Mouse (Mus musculus) limb, embryonic 12.5 days (tissue): Measurements from ENCODE around the gene Commd6. TPM values are rescaled to one million over a fixed set of nuclear protein-coding genes. Genes with fewer than 3 reads are reported as not detected.
"Not testable (repeated sequence)": the region's sequence is repeated elsewhere in the genome, so short reads cannot be mapped to it uniquely, and the experiment has no call there.

ENCODE experiments used
- ATAC-seq: fragments of 200-750 bp; cut with Nextera tagmentation; 2 replicates; pipeline ENCODE4 v1.8.0; 2017; ENCODE audit warnings: low read depth, moderate TSS enrichment; ENCODE audit not compliant: insufficient number of reproducible peaks, insufficient read depth, low FRiP score, low TSS enrichment
- H3K27ac ChIP-seq: fragments of 300-500 bp; sonication (generic); 2 replicates; pipeline ENCODE4 v1.5.1; 2016; ENCODE audit warnings: mild to moderate bottlenecking, moderate library complexity
- H3K27me3 ChIP-seq: fragments of 300-500 bp; sonication (generic); 2 replicates; pipeline ENCODE4 v1.6.1; 2016; ENCODE audit warnings: mild to moderate bottlenecking, moderate library complexity
- H3K36me3 ChIP-seq: fragments of 300-500 bp; sonication (generic); 2 replicates; pipeline ENCODE4 v1.6.1; 2016; ENCODE audit warnings: mild to moderate bottlenecking, moderate library complexity
- H3K4me1 ChIP-seq: fragments of 300-500 bp; sonication (generic); replicated peaks from 2 replicates; pipeline ENCODE4 v1.6.1; 2016
- H3K4me2 ChIP-seq: fragments of 300-500 bp; sonication (generic); 2 replicates; pipeline ENCODE4 v1.6.1; 2016; ENCODE audit warnings: mild to moderate bottlenecking, moderate library complexity
- H3K4me3 ChIP-seq: fragments of 300-500 bp; sonication (generic); replicated peaks from 2 replicates; pipeline ENCODE4 v1.5.1; 2016; ENCODE audit warnings: mild to moderate bottlenecking
- H3K9ac ChIP-seq: fragments of 300-500 bp; sonication (generic); replicated peaks from 2 replicates; pipeline ENCODE4 v1.6.1; 2016; ENCODE audit warnings: mild to moderate bottlenecking, moderate library complexity
- H3K9me3 ChIP-seq: fragments of 300-500 bp; sonication (generic); 2 replicates; pipeline ENCODE4 v1.6.1; 2016; ENCODE audit warnings: mild to moderate bottlenecking, moderate library complexity
- WGBS: fragments of 180-500 bp; shearing (Covaris S2); methylation state at CpG from one replicate; pipeline ENCODE4 v1.1.7; 2016; 5-methylcytosine and 5-hydroxymethylcytosine counted together
- polyA plus RNA-seq: library from polyadenylated mRNA; unstranded; fragments of >200 nt; fragmentation: Nextera tagmentation; extraction: Ambion mirVana; gene quantifications from 2 replicates; pipeline ENCODE4 v1.2.1, GENCODE M21; 2016

Gene Commd6
- polyA plus RNA-seq, 1 experiment from 2014 or later: 90.1 TPM

DNA sequence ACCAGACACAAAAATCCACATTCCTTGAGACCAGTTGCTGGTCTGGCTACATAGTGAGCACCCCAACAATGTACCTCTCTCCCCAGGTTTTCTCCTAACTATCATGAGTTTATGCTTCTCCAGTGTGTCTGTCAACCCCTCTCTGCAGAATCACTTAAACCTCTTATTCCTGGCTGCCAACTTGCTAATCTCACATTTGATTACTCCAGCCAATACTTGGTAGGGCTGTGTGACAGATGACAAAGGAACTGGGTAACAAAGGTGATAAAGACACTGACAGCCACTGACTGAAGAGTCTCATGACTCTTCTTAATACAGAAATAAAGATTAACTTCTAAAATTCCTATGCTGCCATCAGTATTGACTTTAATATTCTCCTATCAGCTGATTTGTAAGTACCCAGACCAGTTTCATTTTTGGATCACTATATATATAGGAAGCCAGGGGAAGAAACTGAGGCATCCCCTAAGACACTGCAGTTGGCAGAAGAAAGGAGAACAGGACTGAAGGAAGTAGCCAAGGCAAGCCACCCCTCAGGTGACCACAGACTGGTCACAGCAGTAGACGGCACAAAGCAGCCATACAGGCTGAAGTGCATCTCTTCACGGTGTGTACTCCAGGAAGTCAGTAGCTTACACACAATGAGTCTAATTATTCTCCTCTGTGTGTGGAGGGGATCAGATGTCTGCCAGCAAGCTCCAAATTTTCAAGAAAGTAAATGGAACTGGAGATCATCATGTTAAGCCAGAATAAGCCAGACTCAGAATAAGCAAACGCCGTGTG is 52.1 kb downstream of the Commd6 start:
- not testable (repeated sequence) for H3K27me3 ChIP-seq, H3K36me3 ChIP-seq, H3K27ac ChIP-seq, H3K9ac ChIP-seq, H3K4me3 ChIP-seq, H3K4me2 ChIP-seq, H3K9me3 ChIP-seq
- peaks cover 18% of the 10 kb centered on the region for H3K4me1 ChIP-seq
- ATAC-seq: peak; percentile 11; the same call in 1 of the 2 replicates
- 60% methylated on average over 3 of the region's 4 CpGs for WGBS

DNA sequence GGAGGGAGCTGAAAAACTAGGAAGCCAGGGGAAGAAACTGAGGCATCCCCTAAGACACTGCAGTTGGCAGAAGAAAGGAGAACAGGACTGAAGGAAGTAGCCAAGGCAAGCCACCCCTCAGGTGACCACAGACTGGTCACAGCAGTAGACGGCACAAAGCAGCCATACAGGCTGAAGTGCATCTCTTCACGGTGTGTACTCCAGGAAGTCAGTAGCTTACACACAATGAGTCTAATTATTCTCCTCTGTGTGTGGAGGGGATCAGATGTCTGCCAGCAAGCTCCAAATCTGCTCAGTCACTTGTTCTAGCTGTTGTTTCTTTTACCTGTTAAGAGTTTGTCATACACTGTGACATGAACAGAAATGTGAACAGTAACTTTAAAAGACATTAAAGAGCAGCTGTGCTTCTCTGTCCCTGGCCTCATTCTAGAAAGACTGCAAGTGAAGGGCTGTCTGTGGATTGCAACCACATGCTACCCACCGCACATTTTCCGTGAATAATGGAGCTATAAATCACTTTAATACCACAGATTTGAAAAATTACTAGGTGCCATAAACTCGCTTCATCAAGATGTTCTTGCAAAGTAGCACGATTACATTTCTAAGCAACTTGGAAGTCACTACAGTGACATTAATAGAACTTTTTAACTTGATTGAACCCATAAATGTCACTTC is 53.0 kb downstream of the Commd6 start:
- peak; percentile 76 for ATAC-seq
- peaks cover 18% of the 10 kb centered on the region for H3K4me1 ChIP-seq
- not testable (repeated sequence) for H3K36me3 ChIP-seq, H3K9ac ChIP-seq, H3K9me3 ChIP-seq, H3K27ac ChIP-seq, H3K27me3 ChIP-seq, H3K4me2 ChIP-seq, H3K4me3 ChIP-seq
- WGBS: 5% methylated on average over 5 of the region's 6 CpGs

DNA sequence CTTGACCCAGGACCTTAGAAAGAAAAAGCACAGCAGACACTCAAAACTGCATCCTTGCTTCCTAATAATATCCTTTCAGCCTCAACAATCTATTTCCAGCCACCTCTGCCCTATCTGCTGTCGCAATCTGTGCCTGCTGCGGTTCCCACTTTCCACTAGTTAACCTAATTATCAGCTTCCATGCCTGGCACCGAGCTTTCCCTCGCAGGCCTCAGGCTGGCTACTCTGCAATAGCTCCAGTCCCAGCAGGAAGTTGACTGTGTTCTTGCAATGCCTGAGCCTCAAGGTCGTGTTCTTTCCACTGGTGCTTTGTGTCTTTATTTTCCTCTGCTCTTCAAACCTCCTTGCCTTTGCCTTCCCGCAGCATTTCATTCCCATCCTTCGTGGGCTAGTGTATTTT is 54.4 kb downstream of the Commd6 start:
- Histone ChIP-seq H3K4me2 (no peak overlapping the region), H3K27me3 (no peaks in the 10 kb centered on the region), H3K27ac (no peak overlapping the region), H3K9me3 (no peaks in the 10 kb centered on the region), H3K36me3 (no peaks in the 10 kb centered on the region), H3K4me1 (peaks cover 18% of the 10 kb centered on the region), H3K9ac (no peak overlapping the region), H3K4me3 (no peak overlapping the region)
- WGBS: 53% methylated on average over 7 of the region's 7 CpGs
- ATAC-seq: no peak

Other genes with a start within 250 kb of the Commd6 start
- gene Tbc1d4, start 31.5 kb downstream of the Commd6 start, polyA plus RNA-seq: 10.5 and 10.7 TPM in 2 replicates
- gene Uchl3, start 13.3 kb upstream of the Commd6 start, polyA plus RNA-seq: 135 and 136 TPM in 2 replicates
- gene Gm9922, start 89.1 kb upstream of the Commd6 start, polyA plus RNA-seq: 1.3 and 1.9 TPM in 2 replicates
- gene Lmo7, start 89.3 kb upstream of the Commd6 start, polyA plus RNA-seq: 13.8 and 15.1 TPM in 2 replicates